Mouse (Mus musculus) lung, postnatal 0 days (tissue): ENCODE measurements at regions not wholly inside any gene's neighbourhood (a gene's known extent, or its start where the extent isn't known, plus 50 kb on each side); places are given as distances from the start of the nearest gene placed in this dataset.
A peak's percentile ranks its signal among the peaks of the same experiment; 100 is the strongest.
"Not testable (repeated sequence)": the region's sequence is repeated elsewhere in the genome, so short reads cannot be mapped to it uniquely, and the experiment has no call there.

Experiments
- ATAC-seq: fragments of 200-750 bp; cut with Nextera tagmentation; 2 replicates; pipeline ENCODE4 v1.8.0; 2017; ENCODE audit warnings: moderate library complexity
- DNase-seq: peaks from one replicate; pipeline ENCODE4 v3.0.0-alpha.2; 2016; ENCODE audit warnings: low spot score
- H3K27ac ChIP-seq: fragments of 300-500 bp; sonication (generic); 2 replicates; pipeline ENCODE4 v1.5.1; 2014; ENCODE audit warnings: antibody characterized with exemption, mild to moderate bottlenecking, low read length, mixed read lengths
- H3K27me3 ChIP-seq: fragments of 300-500 bp; sonication (generic); replicated peaks from 2 replicates; pipeline ENCODE4 v1.6.1; 2014; ENCODE audit warnings: low read length, mixed read lengths; ENCODE audit not compliant: insufficient read depth
- H3K36me3 ChIP-seq: fragments of 300-500 bp; sonication (generic); 2 replicates; pipeline ENCODE4 v1.6.1; 2014; ENCODE audit warnings: low read length, mixed read lengths; ENCODE audit not compliant: insufficient read depth
- H3K4me1 ChIP-seq: fragments of 300-500 bp; sonication (generic); 2 replicates; pipeline ENCODE4 v1.6.1; 2014; ENCODE audit warnings: antibody characterized with exemption, low read depth, low read length, mixed read lengths; ENCODE audit not compliant: insufficient read depth
- H3K4me2 ChIP-seq: fragments of 300-500 bp; sonication (generic); replicated peaks from 2 replicates; pipeline ENCODE4 v1.6.1; 2014; ENCODE audit warnings: low read depth, mild to moderate bottlenecking, low read length, moderate library complexity, mixed read lengths
- H3K4me3 ChIP-seq: fragments of 300-500 bp; sonication (generic); 2 replicates; pipeline ENCODE4 v1.5.1; 2014; ENCODE audit warnings: low read depth, low read length
- H3K9ac ChIP-seq: fragments of 300-500 bp; sonication (generic); replicated peaks from 2 replicates; pipeline ENCODE4 v1.6.1; 2014; ENCODE audit warnings: low read depth, mild to moderate bottlenecking
- H3K9me3 ChIP-seq: fragments of 300-500 bp; sonication (generic); 2 replicates; pipeline ENCODE4 v1.6.1; 2016; ENCODE audit warnings: low read length, mixed read lengths
- CTCF ChIP-seq: IDR thresholded peaks from 2 replicates; pipeline ENCODE4 v1.5.1; 2016; ENCODE audit warnings: antibody characterized with exemption, mild to moderate bottlenecking
- EP300 ChIP-seq: IDR thresholded peaks from 2 replicates; pipeline ENCODE4 v1.6.1; 2016; ENCODE audit warnings: antibody characterized with exemption, mild to moderate bottlenecking, control low read depth
- WGBS: fragments of 180-500 bp; shearing (Covaris S2); extraction: QIAGEN DNeasy Blood & Tissue Kit; methylation state at CpG from one replicate; pipeline ENCODE4 v1.1.7; 2014; 5-methylcytosine and 5-hydroxymethylcytosine counted together

DNA sequence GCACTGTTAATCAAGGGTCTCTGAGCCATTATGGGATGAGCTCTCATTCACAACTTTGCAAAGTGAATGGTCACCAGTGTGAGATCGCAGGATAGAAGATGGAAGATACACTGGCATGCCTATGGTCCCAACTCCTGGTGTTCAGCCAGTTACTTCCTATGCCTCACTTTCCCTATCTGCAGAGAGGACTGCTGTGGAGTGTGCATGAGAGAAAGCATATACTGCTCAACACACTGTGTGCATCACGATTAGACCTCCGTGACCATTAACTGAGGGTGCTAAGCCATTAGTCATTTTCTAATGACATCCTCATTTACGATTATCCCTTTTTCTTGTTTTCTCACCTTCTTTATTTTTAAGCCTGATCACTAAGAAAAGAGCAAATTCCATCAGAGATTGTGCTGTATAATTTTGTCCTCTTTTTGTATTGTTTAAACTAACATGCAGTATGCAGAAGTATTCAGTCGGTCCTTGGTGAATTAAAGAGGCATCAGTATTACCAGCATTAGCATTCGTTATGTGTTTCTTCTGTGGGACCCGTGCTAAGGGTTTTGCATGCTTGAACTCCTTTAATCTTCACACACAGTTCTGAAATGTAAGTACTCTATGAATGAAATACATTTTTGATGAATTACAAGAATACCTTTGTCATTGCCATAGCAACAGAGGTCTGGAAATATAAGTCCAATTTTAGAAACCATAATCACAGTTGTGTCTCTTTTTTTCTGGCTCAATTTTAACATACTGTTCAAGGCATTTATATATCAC lies 219.4 kb upstream of the Klf6 start:
- ATAC-seq (no peak), DNase-seq (no peak)
- 78% methylated on average over 7 of the region's 7 CpGs for WGBS
- TF ChIP-seq CTCF, result no peak
- no peak for TF ChIP-seq EP300
- Histone ChIP-seq H3K27me3 (no peaks in the 10 kb centered on the region), H3K4me3 (no peak overlapping the region), H3K4me1 (no peaks in the 10 kb centered on the region), H3K27ac (no peak overlapping the region), H3K4me2 (no peak overlapping the region), H3K9ac (no peak overlapping the region), H3K36me3 (no peaks in the 10 kb centered on the region), H3K9me3 (no peaks in the 10 kb centered on the region)

DNA sequence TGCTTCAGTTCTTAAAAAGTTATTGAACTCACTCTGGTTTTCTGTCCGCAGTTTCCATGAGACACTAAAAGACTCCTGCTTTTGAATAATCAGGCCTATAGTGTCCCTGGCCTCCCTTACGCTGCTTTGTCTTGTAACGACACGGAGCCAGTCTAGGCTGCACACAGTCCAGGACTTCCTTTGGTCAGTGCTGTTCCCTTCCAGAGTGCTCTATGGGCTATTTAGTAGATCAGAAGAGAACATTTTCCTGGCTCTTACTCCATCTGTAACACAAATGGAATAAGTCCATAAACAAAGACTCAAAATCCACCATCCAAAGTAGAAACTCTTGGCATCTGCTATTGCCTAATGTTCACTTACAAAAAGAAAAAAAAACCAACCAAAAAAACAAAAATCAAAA lies 213.0 kb upstream of the Klf6 start:
- peak; percentile 53 for DNase-seq
- Histone ChIP-seq H3K4me2 (no peak overlapping the region), H3K4me1 (no peaks in the 10 kb centered on the region), H3K27ac (0 out of 2 replicates have a peak overlapping the region, but pooled peaks have one; percentile 54), H3K9me3 (no peaks in the 10 kb centered on the region), H3K9ac (no peak overlapping the region), H3K4me3 (no peak overlapping the region), H3K27me3 (no peaks in the 10 kb centered on the region), H3K36me3 (no peaks in the 10 kb centered on the region)
- WGBS, result 76% methylated on average over 4 of the region's 4 CpGs
- no peak for ATAC-seq
- TF ChIP-seq EP300, result no peak
- TF ChIP-seq CTCF, result no peak

DNA sequence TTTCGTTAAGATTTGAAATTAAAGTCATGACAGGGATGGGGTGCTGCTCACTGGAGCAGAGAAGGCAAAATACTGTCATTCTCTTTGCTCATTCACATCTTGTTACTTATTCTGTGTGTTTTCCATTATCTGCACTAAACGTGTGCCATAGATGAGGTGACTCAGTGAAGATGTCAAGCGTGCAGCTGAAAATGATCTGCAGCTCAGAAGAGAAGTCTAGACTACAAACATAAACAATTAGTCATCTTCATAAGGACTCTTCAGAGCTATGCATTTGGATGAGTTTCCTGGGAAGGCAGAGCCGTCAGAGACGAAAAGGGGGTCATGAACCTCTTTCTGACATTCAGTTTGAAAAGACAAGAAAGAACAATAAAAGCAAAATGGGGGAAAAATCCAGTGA lies 203.7 kb upstream of the Klf6 start:
- Histone ChIP-seq H3K9me3 (no peaks in the 10 kb centered on the region), H3K27ac (no peak overlapping the region), H3K4me1 (no peaks in the 10 kb centered on the region), H3K9ac (no peak overlapping the region), H3K27me3 (no peaks in the 10 kb centered on the region), H3K4me2 (no peak overlapping the region), H3K36me3 (no peaks in the 10 kb centered on the region), H3K4me3 (no peak overlapping the region)
- 41% methylated on average over 5 of the region's 5 CpGs for WGBS
- no peak for ATAC-seq
- no peak for TF ChIP-seq CTCF
- peak; percentile 26 for DNase-seq

DNA sequence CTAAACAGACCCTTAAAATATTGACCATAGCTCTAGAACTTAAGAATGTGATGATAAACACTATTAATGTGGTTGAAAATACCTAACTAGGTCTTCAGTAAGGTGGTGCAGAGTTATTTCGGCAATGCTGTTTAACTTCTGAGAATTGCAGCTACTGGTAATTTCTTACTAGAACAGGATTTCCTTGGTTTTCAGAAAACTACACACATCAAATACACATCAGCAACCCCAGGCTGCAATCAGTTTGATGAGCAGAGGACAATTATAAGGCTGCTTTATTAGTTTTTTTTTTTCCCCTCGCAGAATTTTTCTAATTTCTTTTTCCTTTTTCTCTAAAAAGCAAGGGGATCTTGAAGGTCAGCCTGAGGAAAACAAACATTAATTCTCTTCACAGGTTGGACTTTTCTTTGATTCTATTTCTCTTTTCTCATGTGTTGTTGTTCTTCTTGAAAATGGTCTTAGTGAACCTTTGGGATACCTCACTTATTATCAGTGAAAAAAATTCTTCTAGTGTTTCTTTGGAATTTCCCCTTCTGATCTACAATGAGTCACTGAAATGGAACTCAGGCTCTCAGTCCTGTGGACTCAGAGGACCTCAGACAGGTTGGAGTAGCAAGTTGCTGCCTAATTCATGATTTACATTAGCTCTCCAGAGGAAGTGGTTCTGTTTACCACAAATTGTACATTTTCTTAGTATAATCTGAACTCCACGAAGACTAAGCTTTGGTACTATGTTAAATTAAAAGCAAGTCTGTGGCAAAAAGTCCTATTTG lies 194.9 kb upstream of the Klf6 start:
- Histone ChIP-seq H3K4me1 (no peaks in the 10 kb centered on the region), H3K27ac (no peak overlapping the region), H3K36me3 (no peaks in the 10 kb centered on the region), H3K4me3 (no peak overlapping the region), H3K27me3 (no peaks in the 10 kb centered on the region), H3K9me3 (no peaks in the 10 kb centered on the region), H3K9ac (no peak overlapping the region), H3K4me2 (no peak overlapping the region)
- TF ChIP-seq EP300 (peak; percentile 65; the same call in 1 of the 2 replicates), CTCF (no peak)
- DNase-seq, result peak; percentile 48
- WGBS, result 47% methylated on average over 3 of the region's 3 CpGs
- peak; percentile 25; the same call in 1 of the 2 replicates for ATAC-seq

DNA sequence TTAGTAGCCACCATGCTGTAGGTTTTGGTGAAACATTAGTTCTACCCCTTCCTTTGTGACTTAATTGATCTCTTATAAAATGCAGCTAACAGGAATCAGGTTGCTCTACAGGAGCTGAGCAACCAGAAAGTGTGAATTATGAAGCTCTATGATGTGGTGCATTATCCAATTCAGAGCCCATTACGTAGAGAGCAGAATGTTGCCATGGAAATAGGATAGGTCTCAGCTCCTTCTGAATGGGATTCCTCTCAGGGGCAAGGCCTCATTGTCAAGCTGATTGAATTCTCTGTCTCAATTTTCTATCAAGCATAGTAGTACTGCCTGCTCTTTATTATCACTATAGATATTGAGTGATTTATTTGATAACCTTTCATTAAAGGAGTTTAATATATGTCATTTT lies 185.6 kb upstream of the Klf6 start:
- no peaks in the 10 kb centered on the region for H3K27me3 ChIP-seq
- TF ChIP-seq EP300 (no peak), CTCF (no peak)
- H3K9me3 ChIP-seq, result no peaks in the 10 kb centered on the region
- 81% methylated on average over 1 of the region's 1 CpGs for WGBS
- DNase-seq (no peak), ATAC-seq (no peak)
- no peak overlapping the region for H3K4me3 ChIP-seq
- H3K4me1 ChIP-seq, result no peaks in the 10 kb centered on the region
- H3K27ac ChIP-seq, result no peak overlapping the region
- H3K9ac ChIP-seq, result no peak overlapping the region
- H3K36me3 ChIP-seq, result no peaks in the 10 kb centered on the region
- H3K4me2 ChIP-seq, result no peak overlapping the region

DNA sequence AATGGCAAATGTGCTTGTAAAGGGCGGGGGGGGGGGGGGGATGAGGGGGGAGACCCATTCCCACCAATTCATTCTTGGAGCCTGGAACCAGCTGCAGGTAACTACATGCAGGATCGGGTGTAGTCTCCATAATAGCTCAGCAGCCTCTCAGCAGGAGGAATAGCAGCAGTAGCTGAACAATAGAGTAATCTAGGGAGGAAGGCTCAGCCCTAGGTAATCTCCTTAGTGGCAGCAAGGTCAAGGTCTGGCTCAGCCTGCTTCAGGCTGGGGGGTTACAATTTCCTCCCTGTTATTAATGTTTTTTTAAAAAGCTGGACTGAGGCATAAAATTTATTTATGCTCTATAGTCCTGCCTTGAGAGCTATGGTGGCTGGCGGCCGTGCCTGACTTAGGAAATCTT lies 171.2 kb upstream of the Klf6 start:
- Histone ChIP-seq H3K36me3 (no peaks in the 10 kb centered on the region), H3K4me1 (no peaks in the 10 kb centered on the region), H3K27ac (no peak overlapping the region), H3K4me3 (no peak overlapping the region), H3K9me3 (no peaks in the 10 kb centered on the region), H3K9ac (no peak overlapping the region), H3K4me2 (no peak overlapping the region), H3K27me3 (no peaks in the 10 kb centered on the region)
- DNase-seq (no peak), ATAC-seq (no peak)
- 87% methylated on average over 3 of the region's 4 CpGs for WGBS
- TF ChIP-seq CTCF, result no peak
- TF ChIP-seq EP300, result no peak

DNA sequence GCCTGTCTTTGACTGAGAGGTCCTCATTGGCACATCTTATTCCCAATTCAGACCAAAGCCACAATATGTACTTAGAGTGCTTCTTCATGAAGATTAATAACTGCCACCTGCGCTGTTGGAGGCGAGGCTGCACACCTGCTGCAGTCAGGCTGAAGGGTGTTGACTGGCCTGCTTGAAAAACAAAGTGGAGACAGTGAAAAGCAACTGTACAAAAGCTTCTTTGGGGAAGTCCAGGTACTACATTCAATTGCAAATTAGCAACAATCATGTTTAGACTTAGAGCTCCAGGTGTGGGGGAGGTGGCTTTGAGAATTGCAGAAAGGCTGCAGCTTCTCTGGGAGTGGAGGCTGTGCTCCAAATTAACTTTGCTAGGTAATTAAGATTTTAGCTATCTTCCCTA lies 170.6 kb upstream of the Klf6 start:
- ATAC-seq, result not testable (repeated sequence)

More for the DNA sequence above, 170.6 kb upstream of the Klf6 start:
- not testable (repeated sequence) for H3K4me3 ChIP-seq, H3K4me1 ChIP-seq, H3K27ac ChIP-seq, H3K9ac ChIP-seq, H3K4me2 ChIP-seq, H3K36me3 ChIP-seq, H3K9me3 ChIP-seq, DNase-seq, H3K27me3 ChIP-seq
- WGBS, result 88% methylated on average over 2 of the region's 2 CpGs
